Mouse (Mus musculus): Measurements from ENCODE around the gene Smarca1. TPM values are rescaled to one million over a fixed set of nuclear protein-coding genes. Genes with fewer than 3 reads are reported as not detected.

Gene Smarca1
- polyA plus RNA-seq, 1 experiment from 2014 or later, result 52.1 TPM

Other genes starting within 250 kb of the Smarca1 start
- 26.1 and 26.6 TPM in 2 replicates for gene Ocrl, start 19.4 kb upstream of the Smarca1 start, polyA plus RNA-seq (2015; fragmentation: Nextera tagmentation; extraction: Ambion mirVana)
- 8.9 and 9.3 TPM in 2 replicates for gene Apln, start 141.9 kb upstream of the Smarca1 start, polyA plus RNA-seq (2015; fragmentation: Nextera tagmentation; extraction: Ambion mirVana)
- gene Xpnpep2, start 215.8 kb upstream of the Smarca1 start, polyA plus RNA-seq (2015; fragmentation: Nextera tagmentation; extraction: Ambion mirVana), result 3.6 and 4.3 TPM in 2 replicates

Data from limb, embryonic 13.5 days (tissue).